Mouse (Mus musculus) heart, embryonic 14.5 days (tissue): ENCODE measurements around the gene Arpc1a. TPM values are rescaled to one million over a fixed set of nuclear protein-coding genes. Genes with fewer than 3 reads are reported as not detected.

Experiments
- ATAC-seq: fragments of 200-750 bp; cut with Nextera tagmentation; 2 replicates; pipeline ENCODE4 v1.8.0; 2017; ENCODE audit warnings: low read depth, moderate TSS enrichment; ENCODE audit not compliant: insufficient number of reproducible peaks, insufficient read depth, low FRiP score
- H3K27ac ChIP-seq, 2 experiments: fragments of 200-500 bp in 1 of 2; fragments of 300-500 bp in 1 of 2; sonication (generic) in 1 of 2; replicated peaks in 1 of 2; 2 replicates each; pipeline ENCODE4 v1.5.1; 2012 to 2014; ENCODE audit warnings: low read depth in 2 of 2, low read length in 2 of 2, control low read depth in 1 of 2, mild to moderate bottlenecking in 1 of 2, mixed read lengths in 1 of 2; ENCODE audit not compliant: control insufficient read depth in 1 of 2, insufficient read depth in 1 of 2
- H3K27me3 ChIP-seq: fragments of 300-500 bp; sonication (generic); 2 replicates; pipeline ENCODE4 v1.6.1; 2014; ENCODE audit warnings: mild to moderate bottlenecking, low read length, control low read depth; ENCODE audit not compliant: control insufficient read depth, insufficient read depth
- H3K36me3 ChIP-seq: fragments of 300-500 bp; sonication (generic); 2 replicates; pipeline ENCODE4 v1.6.1; 2014; ENCODE audit warnings: mild to moderate bottlenecking, control low read depth, low read length, mixed read lengths; ENCODE audit not compliant: control insufficient read depth, insufficient read depth
- H3K4me1 ChIP-seq, 2 experiments: fragments of 200-500 bp in 1 of 2; fragments of 300-500 bp in 1 of 2; sonication (generic) in 1 of 2; 2 replicates each; pipeline ENCODE4 v1.6.1; 2012 to 2014; ENCODE audit warnings: low read length in 2 of 2, control low read depth in 1 of 2, mixed read lengths in 1 of 2; ENCODE audit not compliant: control insufficient read depth in 2 of 2, insufficient read depth in 2 of 2
- H3K4me2 ChIP-seq: fragments of 300-500 bp; sonication (generic); 2 replicates; pipeline ENCODE4 v1.6.1; 2014; ENCODE audit warnings: mild to moderate bottlenecking, low read length
- H3K4me3 ChIP-seq, 2 experiments: fragments of 200-500 bp in 1 of 2; fragments of 300-500 bp in 1 of 2; sonication (generic) in 1 of 2; 2 replicates each; pipeline ENCODE4 v1.5.1; 2012 to 2014; ENCODE audit warnings: low read length in 2 of 2, mild to moderate bottlenecking in 2 of 2, control low read depth in 1 of 2, low read depth in 1 of 2, moderate library complexity in 1 of 2; ENCODE audit not compliant: control insufficient read depth in 1 of 2, insufficient read depth in 1 of 2
- H3K9ac ChIP-seq: fragments of 300-500 bp; sonication (generic); 2 replicates; pipeline ENCODE4 v1.6.1; 2014; ENCODE audit warnings: mild to moderate bottlenecking, low read length
- H3K9me3 ChIP-seq: fragments of 300-500 bp; sonication (generic); 2 replicates; pipeline ENCODE4 v1.6.1; 2016; ENCODE audit warnings: low read length, control low read depth; ENCODE audit not compliant: control insufficient read depth
- WGBS: fragments of 180-500 bp; shearing (Covaris S2); extraction: QIAGEN DNeasy Blood & Tissue Kit; methylation state at CpG from one replicate; pipeline ENCODE4 v1.1.7; 2014; 5-methylcytosine and 5-hydroxymethylcytosine counted together
- polyA plus RNA-seq: library from polyadenylated mRNA; unstranded; fragments of >200 nt; fragmentation: Nextera tagmentation; extraction: Ambion mirVana; gene quantifications from 2 replicates; pipeline ENCODE4 v1.2.1, GENCODE M21; 2014

The Arpc1a gene
- polyA plus RNA-seq, 1 experiment from 2014 or later, result 107 TPM

DNA sequence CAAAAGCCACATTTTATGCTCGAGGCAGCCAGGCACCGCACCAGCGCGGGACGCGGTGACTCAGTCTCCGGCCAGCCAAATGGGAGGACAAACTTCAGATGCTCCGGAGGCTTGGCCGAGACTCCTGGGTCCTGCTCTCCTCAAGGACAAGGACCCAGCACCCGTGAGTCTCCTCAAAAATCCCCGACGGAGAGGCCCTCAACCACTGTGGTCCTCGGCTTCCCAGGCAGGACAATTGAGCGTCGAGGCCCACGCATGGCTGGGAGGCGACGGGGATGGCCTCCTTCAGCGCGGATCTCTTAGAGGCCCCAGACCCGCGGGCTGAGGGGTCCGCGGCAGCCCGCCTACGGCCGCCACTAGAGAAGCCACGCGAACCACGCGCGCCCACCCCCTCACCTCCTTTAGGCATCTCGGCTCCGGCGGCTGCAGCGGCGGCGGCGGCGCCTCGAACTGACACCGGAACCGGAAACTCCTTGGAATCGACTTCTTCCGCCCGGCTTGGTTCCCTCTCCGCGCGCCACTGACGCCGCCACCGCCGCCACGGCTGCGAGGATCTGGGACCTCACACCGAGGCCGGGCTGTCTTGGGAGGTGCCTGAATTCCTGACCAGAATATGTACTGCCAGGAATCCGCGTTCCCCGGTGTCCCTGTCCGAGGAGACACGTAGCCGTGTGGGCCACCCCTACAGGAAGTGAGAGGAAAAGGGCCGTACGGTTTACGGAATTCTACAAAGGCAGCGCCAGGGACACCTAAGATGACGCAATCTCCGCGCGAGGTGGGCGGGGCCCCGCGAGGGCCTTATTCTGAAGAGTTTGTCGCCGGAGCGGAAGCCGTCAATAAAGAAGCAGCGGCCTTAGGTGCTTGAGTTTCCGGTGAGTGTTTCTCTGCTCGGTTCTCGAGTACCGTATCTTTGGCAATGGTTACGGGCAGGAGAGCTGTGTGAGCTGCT lies 56.2 kb downstream of the Arpc1a start, which contains the start of the genes Pdap1 and Bud31:
Gene Pdap1, minus strand, starts transcription at position 668 of the 949 bp plus-strand sequence.
Gene Bud31, plus strand, starts transcription at position 792 of the 949 bp plus-strand sequence.
- Histone ChIP-seq H3K36me3 (peaks cover 62% of the 10 kb centered on the region), H3K4me2 (peak within 1 kb of the TSS; percentile 97), H3K9ac (peak within 1 kb of the TSS; percentile 94), H3K9me3 (no peaks in the 10 kb centered on the region), H3K27me3 (no peaks in the 10 kb centered on the region), H3K4me3 (peak within 1 kb of the TSS; percentile 69 to 99), H3K27ac (peak within 1 kb of the TSS; percentile 88 to 93), H3K4me1 (peaks cover 2 to 19% of the 10 kb centered on the region in 2 experiments; a peak in 3 of 4 replicates)
- under 1% methylated on average over 83 of the region's 84 CpGs for WGBS
- ATAC-seq, result peak; percentile 91

DNA sequence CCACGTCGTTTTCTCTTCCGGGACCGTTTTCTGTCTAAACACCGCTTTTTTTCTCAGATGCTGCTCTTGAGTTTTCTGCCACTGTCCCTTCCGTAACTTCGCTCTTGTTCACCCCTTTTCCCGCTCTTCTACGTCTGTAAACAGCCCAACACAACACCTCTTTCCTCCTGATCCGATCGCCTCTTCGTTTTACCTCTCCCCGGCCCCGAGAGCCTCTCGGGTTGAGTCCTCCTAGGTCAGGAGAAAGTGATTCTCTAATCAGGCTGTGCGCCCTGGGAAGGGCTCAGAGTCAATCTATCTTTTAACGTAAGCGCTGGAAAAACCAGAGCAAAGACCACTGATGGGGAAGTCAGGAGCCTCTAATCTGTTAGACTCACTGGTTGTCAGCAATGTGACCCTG lies 57.0 kb downstream of the Arpc1a start:
- Histone ChIP-seq H3K4me1 (peaks cover 2 to 19% of the 10 kb centered on the region in 2 experiments; a peak in 3 of 4 replicates), H3K4me3 (peak overlapping the region; percentile 69 to 99), H3K9me3 (no peaks in the 10 kb centered on the region), H3K4me2 (peak overlapping the region; percentile 97), H3K9ac (peak overlapping the region; percentile 94), H3K27me3 (no peaks in the 10 kb centered on the region), H3K36me3 (peaks cover 62% of the 10 kb centered on the region), H3K27ac (peak overlapping the region; percentile 69 to 88)
- ATAC-seq, result no peak
- 1% methylated on average over 18 of the region's 18 CpGs for WGBS

DNA sequence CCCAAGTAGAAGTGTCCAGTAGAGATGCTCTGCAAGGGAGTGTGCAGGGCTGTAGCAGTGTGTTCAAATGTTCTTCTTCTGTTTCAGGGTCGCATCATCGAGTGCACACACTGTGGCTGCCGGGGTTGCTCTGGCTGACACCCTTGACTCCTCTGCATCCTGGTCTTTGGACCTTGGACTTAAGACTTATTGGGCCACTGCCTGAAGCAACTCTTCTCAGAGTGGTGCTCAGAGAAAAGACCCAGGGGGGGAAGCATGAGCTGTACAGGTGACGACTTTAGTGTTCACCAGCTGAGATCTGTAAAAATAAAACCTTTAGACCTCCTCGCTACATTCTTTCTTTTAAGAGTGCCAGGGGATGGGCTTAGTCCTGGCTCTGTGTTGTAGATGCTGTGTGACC lies 64.1 kb downstream of the Arpc1a start:
- no peaks in the 10 kb centered on the region for H3K27me3 ChIP-seq
- no peak overlapping the region for H3K4me3 ChIP-seq
- no peak overlapping the region for H3K9ac ChIP-seq
- no peaks in the 10 kb centered on the region for H3K4me1 ChIP-seq
- no peak overlapping the region for H3K27ac ChIP-seq
- peaks cover 100% of the 10 kb centered on the region for H3K36me3 ChIP-seq
- H3K9me3 ChIP-seq, result no peaks in the 10 kb centered on the region
- ATAC-seq, result no peak
- no peak overlapping the region for H3K4me2 ChIP-seq
- WGBS, result 89% methylated on average over 5 of the region's 5 CpGs

DNA sequence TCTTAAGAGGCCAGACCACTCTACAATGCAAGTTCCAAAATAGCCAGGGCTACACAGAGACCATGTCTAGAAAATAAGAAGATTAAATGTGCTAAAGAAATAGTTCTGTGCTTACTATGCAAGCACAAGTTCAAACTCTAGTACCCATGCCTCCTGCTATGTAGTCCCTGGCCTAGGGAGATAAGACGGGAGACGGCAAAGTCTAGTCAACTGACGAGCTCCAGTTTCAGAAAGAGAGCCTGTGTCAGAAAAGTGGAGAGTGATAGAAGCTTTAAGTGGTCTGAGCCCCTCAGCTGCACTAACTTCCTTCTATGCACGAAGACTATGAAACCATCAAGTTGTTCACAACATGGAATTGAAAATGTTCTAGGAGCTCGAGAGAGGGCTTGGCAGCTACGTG lies 65.7 kb downstream of the Arpc1a start:
- H3K27ac ChIP-seq, result no peak overlapping the region
- H3K4me2 ChIP-seq, result no peak overlapping the region
- no peaks in the 10 kb centered on the region for H3K4me1 ChIP-seq
- peaks cover 100% of the 10 kb centered on the region for H3K36me3 ChIP-seq
- no peak overlapping the region for H3K9ac ChIP-seq
- 66% methylated on average over 6 of the region's 6 CpGs for WGBS
- H3K4me3 ChIP-seq, result no peak overlapping the region
- H3K9me3 ChIP-seq, result no peaks in the 10 kb centered on the region
- no peaks in the 10 kb centered on the region for H3K27me3 ChIP-seq
- no peak for ATAC-seq

DNA sequence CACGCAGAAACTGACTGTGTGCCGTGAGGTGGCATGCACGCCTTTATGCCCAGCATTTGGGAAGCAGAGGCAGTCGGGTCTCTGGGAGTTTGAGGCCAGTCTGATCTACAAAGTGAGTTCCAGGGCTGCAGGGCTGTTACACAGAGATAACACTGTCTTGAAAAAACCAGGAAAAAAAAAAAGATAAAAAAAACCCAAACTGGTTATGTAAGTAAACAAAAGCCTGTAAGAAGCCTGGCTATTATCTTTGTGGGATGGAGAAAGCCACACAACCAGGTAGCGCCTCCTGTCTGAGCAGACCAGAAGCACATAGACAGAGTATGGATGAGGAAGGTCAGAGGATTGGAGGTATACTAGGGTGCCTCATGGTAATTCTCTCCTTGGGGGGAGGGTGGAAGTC lies 69.1 kb downstream of the Arpc1a start:
- Histone ChIP-seq H3K27me3 (no peaks in the 10 kb centered on the region), H3K4me2 (no peak overlapping the region), H3K27ac (no peak overlapping the region), H3K4me1 (no peaks in the 10 kb centered on the region), H3K4me3 (no peak overlapping the region), H3K9ac (no peak overlapping the region), H3K9me3 (no peaks in the 10 kb centered on the region), H3K36me3 (peaks cover 96% of the 10 kb centered on the region)
- WGBS, result 90% methylated on average over 5 of the region's 5 CpGs
- no peak for ATAC-seq

Other genes with a start within 250 kb of the Arpc1a start
- gene Smurf1, start 118.0 kb upstream of the Arpc1a start, polyA plus RNA-seq, result 16.6 and 18.0 TPM in 2 replicates
- gene Gm4871, start 51.1 kb upstream of the Arpc1a start, polyA plus RNA-seq, result not detected in 2 replicates
- not detected in 2 replicates for gene 1700018F24Rik, start 40.8 kb upstream of the Arpc1a start, polyA plus RNA-seq
- gene Kpna7, start 200 bp downstream of the Arpc1a start, polyA plus RNA-seq, result not detected in 2 replicates
- 84.8 and 137 TPM in 2 replicates for gene Arpc1b, start 30.4 kb downstream of the Arpc1a start, polyA plus RNA-seq
- 60.9 and 69.1 TPM in 2 replicates for gene Pdap1, start 56.4 kb downstream of the Arpc1a start, polyA plus RNA-seq
- gene Bud31, start 56.5 kb downstream of the Arpc1a start, polyA plus RNA-seq, result 130 and 135 TPM in 2 replicates
- gene Ptcd1, start 83.3 kb downstream of the Arpc1a start, polyA plus RNA-seq, result 10.6 and 11.2 TPM in 2 replicates
- 13.6 and 14.1 TPM in 2 replicates for gene Cpsf4, start 83.4 kb downstream of the Arpc1a start, polyA plus RNA-seq
- gene Atp5j2, start 108.2 kb downstream of the Arpc1a start, polyA plus RNA-seq, result 1,222 and 1,313 TPM in 2 replicates
- gene Zkscan14, start 118.0 kb downstream of the Arpc1a start, polyA plus RNA-seq, result 7.4 and 7.8 TPM in 2 replicates
- 10.2 and 11.1 TPM in 2 replicates for gene Zkscan5, start 120.7 kb downstream of the Arpc1a start, polyA plus RNA-seq
- gene Zfp655, start 147.9 kb downstream of the Arpc1a start, polyA plus RNA-seq, result 37.3 and 38.6 TPM in 2 replicates
- gene Zscan25, start 196.7 kb downstream of the Arpc1a start, polyA plus RNA-seq, result 0.42 and 0.73 TPM in 2 replicates